Mouse (Mus musculus): ENCODE measurements around the gene Tnfrsf1a. TPM values are rescaled to one million over a fixed set of nuclear protein-coding genes. Genes with fewer than 3 reads are reported as not detected.

Gene Tnfrsf1a
- polyA plus RNA-seq, 1 experiment from 2014 or later, result 19.3 TPM

GRCm38 (mm10) chr6:125313546-125314230 lies 35.5 kb upstream of the Tnfrsf1a start, which contains the start of gene Ltbr:
TSS of gene Ltbr (minus strand) at chr6:125313885.
- H3K27ac ChIP-seq, result 0 out of 2 replicates have a peak within 1 kb of the TSS, but pooled peaks have one; percentile 8

GRCm38 (mm10) chr6:125314231-125314563 lies 35.0 kb upstream of the Tnfrsf1a start:
- ATAC-seq (ENCODE audit: low FRiP score), result 0 out of 2 replicates have a peak, but pooled peaks have one; percentile 24

More at GRCm38 (mm10) chr6:125313546-125314230, 35.5 kb upstream of the Tnfrsf1a start, which contains the start of gene Ltbr:
- Histone ChIP-seq H3K4me2 (peak within 1 kb of the TSS; percentile 69), H3K4me3 (replicated peaks) (peak within 1 kb of the TSS; percentile 39), H3K9ac (peak within 1 kb of the TSS; percentile 63), H3K36me3 (replicated peaks) (no peaks in the 10 kb centered on the region), H3K9me3 (no peaks in the 10 kb centered on the region), H3K27me3 (peaks cover 23% of the 10 kb centered on the region), H3K4me1 (peaks cover 34% of the 10 kb centered on the region)
- peak; percentile 61 for ATAC-seq (ENCODE audit: low FRiP score)
- WGBS, result 4% methylated on average over 41 of the region's 46 CpGs

GRCm38 (mm10) chr6:125314746-125315145 lies 34.4 kb upstream of the Tnfrsf1a start:
- H3K9ac ChIP-seq, result no peak overlapping the region
- no peak for ATAC-seq (ENCODE audit: low FRiP score)
- WGBS, result 71% methylated on average over 6 of the region's 6 CpGs
- H3K4me3 ChIP-seq (replicated peaks), result no peak overlapping the region
- H3K4me1 ChIP-seq, result peaks cover 26% of the 10 kb centered on the region
- H3K27me3 ChIP-seq, result peaks cover 33% of the 10 kb centered on the region
- H3K27ac ChIP-seq, result no peak overlapping the region
- H3K9me3 ChIP-seq, result no peaks in the 10 kb centered on the region
- no peak overlapping the region for H3K4me2 ChIP-seq
- no peaks in the 10 kb centered on the region for H3K36me3 ChIP-seq (replicated peaks)

More at GRCm38 (mm10) chr6:125314231-125314563, 35.0 kb upstream of the Tnfrsf1a start:
- Histone ChIP-seq H3K27me3 (peaks cover 28% of the 10 kb centered on the region), H3K9me3 (no peaks in the 10 kb centered on the region), H3K27ac (no peak overlapping the region), H3K36me3 (replicated peaks) (no peaks in the 10 kb centered on the region), H3K4me1 (peaks cover 29% of the 10 kb centered on the region), H3K4me2 (peak overlapping the region; percentile 69), H3K9ac (peak overlapping the region; percentile 63), H3K4me3 (replicated peaks) (peak overlapping the region; percentile 39)
- 64% methylated on average over 7 of the region's 7 CpGs for WGBS

- 77% methylated on average over 7 of the region's 7 CpGs for WGBS
Measured at GRCm38 (mm10) chr6:125317077-125317476, 32.1 kb upstream of the Tnfrsf1a start.

GRCm38 (mm10) chr6:125318981-125319918 lies 29.9 kb upstream of the Tnfrsf1a start:
- Histone ChIP-seq H3K4me3 (replicated peaks) (no peak overlapping the region), H3K27ac (no peak overlapping the region), H3K4me2 (no peak overlapping the region), H3K27me3 (peaks cover 54% of the 10 kb centered on the region), H3K9ac (no peak overlapping the region), H3K36me3 (replicated peaks) (no peaks in the 10 kb centered on the region), H3K4me1 (peaks cover 15% of the 10 kb centered on the region), H3K9me3 (no peaks in the 10 kb centered on the region)
- WGBS, result 69% methylated on average over 15 of the region's 15 CpGs
- ATAC-seq (ENCODE audit: low FRiP score), result no peak

More at GRCm38 (mm10) chr6:125317077-125317476, 32.1 kb upstream of the Tnfrsf1a start:
- Histone ChIP-seq H3K9ac (no peak overlapping the region), H3K36me3 (replicated peaks) (no peaks in the 10 kb centered on the region), H3K4me1 (peaks cover 33% of the 10 kb centered on the region), H3K4me2 (no peak overlapping the region), H3K27ac (no peak overlapping the region), H3K9me3 (no peaks in the 10 kb centered on the region), H3K27me3 (peaks cover 57% of the 10 kb centered on the region), H3K4me3 (replicated peaks) (no peak overlapping the region)
- ATAC-seq (ENCODE audit: low FRiP score), result no peak

GRCm38 (mm10) chr6:125319919-125320296 lies 29.3 kb upstream of the Tnfrsf1a start:
- H3K4me2 ChIP-seq, result no peak overlapping the region
- no peak for ATAC-seq (ENCODE audit: low FRiP score)
- H3K9ac ChIP-seq, result no peak overlapping the region
- no peaks in the 10 kb centered on the region for H3K36me3 ChIP-seq (replicated peaks)
- H3K27ac ChIP-seq, result no peak overlapping the region
- H3K4me1 ChIP-seq, result peaks cover 11% of the 10 kb centered on the region; the same call in 1 of the 2 replicates
- peaks cover 50% of the 10 kb centered on the region for H3K27me3 ChIP-seq
- no peaks in the 10 kb centered on the region for H3K9me3 ChIP-seq
- H3K4me3 ChIP-seq (replicated peaks), result no peak overlapping the region

- no peak for ATAC-seq (ENCODE audit: low FRiP score)
- WGBS, result 83% methylated on average over 1 of the region's 1 CpGs
- Histone ChIP-seq H3K36me3 (replicated peaks) (no peaks in the 10 kb centered on the region), H3K4me1 (peaks cover 11% of the 10 kb centered on the region; the same call in 1 of the 2 replicates), H3K9ac (no peak within 1 kb of the TSS), H3K4me3 (replicated peaks) (no peak within 1 kb of the TSS), H3K27ac (no peak within 1 kb of the TSS), H3K27me3 (peaks cover 50% of the 10 kb centered on the region), H3K9me3 (no peaks in the 10 kb centered on the region), H3K4me2 (no peak within 1 kb of the TSS)
Measured at GRCm38 (mm10) chr6:125320323-125320722, 28.8 kb upstream of the Tnfrsf1a start, which contains the start of gene Scnn1a. TSS of gene Scnn1a (plus strand) at chr6:125320659.

GRCm38 (mm10) chr6:125321114-125321855 lies 27.9 kb upstream of the Tnfrsf1a start:
- H3K4me1 ChIP-seq, result peaks cover 11% of the 10 kb centered on the region; the same call in 1 of the 2 replicates
- WGBS, result 5% methylated on average over 26 of the region's 26 CpGs
- no peak for ATAC-seq (ENCODE audit: low FRiP score)
- H3K4me2 ChIP-seq, result no peak overlapping the region
- no peak overlapping the region for H3K27ac ChIP-seq
- no peaks in the 10 kb centered on the region for H3K36me3 ChIP-seq (replicated peaks)
- no peaks in the 10 kb centered on the region for H3K9me3 ChIP-seq
- no peak overlapping the region for H3K4me3 ChIP-seq (replicated peaks)
- H3K27me3 ChIP-seq, result peaks cover 50% of the 10 kb centered on the region
- no peak overlapping the region for H3K9ac ChIP-seq

GRCm38 (mm10) chr6:125322794-125323193 lies 26.4 kb upstream of the Tnfrsf1a start:
- Histone ChIP-seq H3K4me2 (no peak overlapping the region), H3K27me3 (peaks cover 50% of the 10 kb centered on the region), H3K9me3 (no peaks in the 10 kb centered on the region), H3K4me1 (peaks cover 7% of the 10 kb centered on the region; the same call in 1 of the 2 replicates), H3K4me3 (replicated peaks) (no peak overlapping the region), H3K36me3 (replicated peaks) (no peaks in the 10 kb centered on the region), H3K9ac (no peak overlapping the region), H3K27ac (no peak overlapping the region)
- ATAC-seq (ENCODE audit: low FRiP score), result no peak
- 56% methylated on average over 13 of the region's 13 CpGs for WGBS

GRCm38 (mm10) chr6:125323547-125323946 lies 25.6 kb upstream of the Tnfrsf1a start:
- H3K4me2 ChIP-seq, result no peak overlapping the region
- H3K9ac ChIP-seq, result no peak overlapping the region
- ATAC-seq (ENCODE audit: low FRiP score), result no peak
- no peak overlapping the region for H3K27ac ChIP-seq
- no peaks in the 10 kb centered on the region for H3K36me3 ChIP-seq (replicated peaks)
- peaks cover 47% of the 10 kb centered on the region for H3K27me3 ChIP-seq
- 75% methylated on average over 6 of the region's 6 CpGs for WGBS
- H3K4me1 ChIP-seq, result peaks cover 7% of the 10 kb centered on the region; the same call in 1 of the 2 replicates
- no peaks in the 10 kb centered on the region for H3K9me3 ChIP-seq
- H3K4me3 ChIP-seq (replicated peaks), result no peak overlapping the region

GRCm38 (mm10) chr6:125325337-125325736 lies 23.8 kb upstream of the Tnfrsf1a start:
- no peaks in the 10 kb centered on the region for H3K9me3 ChIP-seq
- no peak overlapping the region for H3K9ac ChIP-seq
- 75% methylated on average over 6 of the region's 6 CpGs for WGBS
- ATAC-seq (ENCODE audit: low FRiP score), result no peak
- H3K27me3 ChIP-seq, result peaks cover 33% of the 10 kb centered on the region
- no peak overlapping the region for H3K4me3 ChIP-seq (replicated peaks)
- H3K27ac ChIP-seq, result no peak overlapping the region
- H3K4me2 ChIP-seq, result no peak overlapping the region
- H3K36me3 ChIP-seq (replicated peaks), result no peaks in the 10 kb centered on the region
- H3K4me1 ChIP-seq, result peaks cover 7% of the 10 kb centered on the region; the same call in 1 of the 2 replicates
